Mouse (Mus musculus): ENCODE data around the gene Milr1.
"Not testable (repeated sequence)": the region's sequence is repeated elsewhere in the genome, so short reads cannot be mapped to it uniquely, and the experiment has no call there.

Milr1 gene

GRCm38 (mm10) chr11:106751039-106752018 is at the start of gene Milr1:
TSS of gene Milr1 (plus strand) at chr11:106751226.
- DNase-seq (ENCODE audit: low spot score in 2 of 2): no peak

GRCm38 (mm10) chr11:106701589-106701988 is 49.4 kb upstream of the Milr1 start:
- no peak for DNase-seq (ENCODE audit: low spot score in 2 of 2)

GRCm38 (mm10) chr11:106702584-106702983 is 48.4 kb upstream of the Milr1 start:
- DNase-seq (ENCODE audit: low spot score in 2 of 2): no peak

GRCm38 (mm10) chr11:106703931-106704330 is 47.1 kb upstream of the Milr1 start:
- no peak for DNase-seq (ENCODE audit: low spot score in 2 of 2)

- DNase-seq (ENCODE audit: low spot score in 2 of 2): no peak
These were observed 46.5 kb upstream of the Milr1 start for GRCm38 (mm10) chr11:106704399-106705111.

- no peak for DNase-seq (ENCODE audit: low spot score in 2 of 2)
These were observed 44.8 kb upstream of the Milr1 start for GRCm38 (mm10) chr11:106706212-106706611.

GRCm38 (mm10) chr11:106707085-106707484 is 43.9 kb upstream of the Milr1 start:
- no peak for DNase-seq (ENCODE audit: low spot score in 2 of 2)

- no peak for DNase-seq (ENCODE audit: low spot score in 2 of 2)
These were observed 43.2 kb upstream of the Milr1 start for GRCm38 (mm10) chr11:106707866-106708265.

GRCm38 (mm10) chr11:106709227-106709985 is 41.6 kb upstream of the Milr1 start:
- no peak for DNase-seq (ENCODE audit: low spot score in 2 of 2)

- DNase-seq (ENCODE audit: low spot score in 2 of 2): no peak
These were observed 40.2 kb upstream of the Milr1 start for GRCm38 (mm10) chr11:106710789-106711188.

GRCm38 (mm10) chr11:106715066-106715465 is 36.0 kb upstream of the Milr1 start:
- DNase-seq (ENCODE audit: low spot score in 2 of 2): no peak

GRCm38 (mm10) chr11:106716568-106716967 is 34.5 kb upstream of the Milr1 start:
- DNase-seq (ENCODE audit: low spot score in 2 of 2): no peak

- DNase-seq (ENCODE audit: low spot score in 2 of 2): no peak
These were observed 30.6 kb upstream of the Milr1 start for GRCm38 (mm10) chr11:106720379-106720778.

GRCm38 (mm10) chr11:106722831-106723361 is 28.1 kb upstream of the Milr1 start:
- no peak for DNase-seq (ENCODE audit: low spot score in 2 of 2)

- no peak for DNase-seq (ENCODE audit: low spot score in 2 of 2)
These were observed 27.4 kb upstream of the Milr1 start for GRCm38 (mm10) chr11:106723611-106724125.

- no peak for DNase-seq (ENCODE audit: low spot score in 2 of 2)
These were observed 26.7 kb upstream of the Milr1 start for GRCm38 (mm10) chr11:106724176-106724915.

- DNase-seq (ENCODE audit: low spot score in 2 of 2): not testable (repeated sequence)
These were observed 26.1 kb upstream of the Milr1 start for GRCm38 (mm10) chr11:106724916-106725235.

- DNase-seq (ENCODE audit: low spot score in 2 of 2): no peak
These were observed 23.1 kb upstream of the Milr1 start for GRCm38 (mm10) chr11:106727967-106728366.

GRCm38 (mm10) chr11:106728402-106729366 is 22.3 kb upstream of the Milr1 start:
- no peak for DNase-seq (ENCODE audit: low spot score in 2 of 2)

- DNase-seq (ENCODE audit: low spot score in 2 of 2): no peak
These were observed 21.4 kb upstream of the Milr1 start for GRCm38 (mm10) chr11:106729656-106730055.
